Mouse (Mus musculus): Measurements from ENCODE around the gene Smap2. TPM values are rescaled to one million over a fixed set of nuclear protein-coding genes. Genes with fewer than 3 reads are reported as not detected.

Smap2 gene
- polyA plus RNA-seq, 1 experiment, result 28.1 TPM

DNA sequence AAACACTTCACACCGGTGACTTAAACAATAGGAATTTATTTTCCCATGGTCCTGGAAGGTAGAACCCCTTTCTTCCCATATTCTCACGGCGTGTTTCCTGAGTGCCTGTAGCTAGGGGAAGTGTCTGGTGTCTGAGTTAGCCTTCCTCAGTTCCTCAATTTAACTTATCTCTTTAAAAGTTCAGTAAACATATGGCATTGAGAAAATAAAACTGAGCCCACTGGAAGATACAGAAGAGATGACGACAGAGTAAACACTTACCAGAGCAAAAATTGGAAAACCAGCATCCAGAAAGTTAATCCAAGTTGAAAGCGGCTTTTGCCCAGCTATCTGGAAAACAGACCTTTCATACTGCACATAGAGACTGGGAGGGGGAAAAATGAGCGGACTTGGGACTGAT lies 64.9 kb downstream of the Smap2 start:
- Histone ChIP-seq H3K27ac (ENCODE audit: insufficient read depth, low read depth, low read length) (peak overlapping the region; percentile 1; the same call in 1 of the 2 replicates), H3K4me3 (ENCODE audit: low read depth, low read length) (no peak overlapping the region), H3K36me3 (ENCODE audit: control insufficient read depth, insufficient read depth, low read length) (no peaks in the 10 kb centered on the region; the same call in 1 of the 2 replicates), H3K27me3 (ENCODE audit: control insufficient read depth, insufficient read depth, low read length) (no peaks in the 10 kb centered on the region), H3K4me1 (ENCODE audit: control insufficient read depth, insufficient read depth, insufficient read length, low read length) (no peaks in the 10 kb centered on the region; the same call in 1 of the 2 replicates)
- WGBS, result 17% methylated on average over 6 of the region's 6 CpGs
- TF ChIP-seq POLR2A (IDR thresholded peaks at IDR 0.05; ENCODE audit: low read depth, low read length) (no peak), CTCF (IDR thresholded peaks at IDR 0.05; ENCODE audit: extremely low read depth, insufficient read length, insufficient replicate concordance, low read depth, low read length) (no peak)

DNA sequence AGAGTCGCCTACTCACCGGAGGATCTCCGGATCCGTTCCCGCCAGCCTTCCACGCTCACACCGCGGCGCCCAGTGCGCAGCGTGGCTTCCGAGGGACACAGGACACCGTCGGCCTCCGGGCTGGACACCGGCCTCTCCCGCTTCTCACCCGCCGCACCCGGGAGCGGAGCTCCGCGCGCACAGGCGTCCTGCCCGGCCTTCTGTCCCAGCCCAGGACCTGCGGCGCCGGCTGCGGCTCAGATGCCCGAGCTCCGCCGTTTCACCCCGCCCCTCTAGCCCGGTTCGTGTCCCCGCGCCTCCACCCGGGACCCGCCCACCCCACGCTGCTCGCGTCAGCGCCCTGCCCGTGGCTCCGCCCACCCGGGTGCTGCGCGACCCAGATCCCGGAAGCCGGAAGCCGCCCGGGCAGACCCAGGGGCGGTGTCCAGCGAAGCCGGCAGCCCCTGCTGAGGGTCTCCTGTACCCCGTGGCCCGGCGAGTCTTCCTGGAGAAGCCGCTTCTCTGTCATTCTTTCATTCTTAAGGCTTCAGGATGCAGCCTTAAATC lies 65.5 kb downstream of the Smap2 start, which contains the start of gene Zfp69:
Gene Zfp69 (minus strand): TSS at position 272 of the 546 bp plus-strand sequence.
- peaks cover 2% of the 10 kb centered on the region for H3K36me3 ChIP-seq (ENCODE audit: control insufficient read depth, insufficient read depth, low read length)
- no peak for TF ChIP-seq CTCF (IDR thresholded peaks at IDR 0.05; ENCODE audit: extremely low read depth, insufficient read length, insufficient replicate concordance, low read depth, low read length)
- TF ChIP-seq POLR2A (IDR thresholded peaks at IDR 0.05; ENCODE audit: low read depth, low read length), result peak; percentile 98
- under 1% methylated on average over 58 of the region's 60 CpGs for WGBS
- peak within 1 kb of the TSS; percentile 97 for H3K4me3 ChIP-seq (ENCODE audit: low read depth, low read length)
- peak within 1 kb of the TSS; percentile 89 for H3K27ac ChIP-seq (ENCODE audit: insufficient read depth, low read depth, low read length)
- H3K27me3 ChIP-seq (ENCODE audit: control insufficient read depth, insufficient read depth, low read length), result no peaks in the 10 kb centered on the region
- H3K4me1 ChIP-seq (ENCODE audit: control insufficient read depth, insufficient read depth, insufficient read length, low read length), result no peaks in the 10 kb centered on the region; the same call in 1 of the 2 replicates

DNA sequence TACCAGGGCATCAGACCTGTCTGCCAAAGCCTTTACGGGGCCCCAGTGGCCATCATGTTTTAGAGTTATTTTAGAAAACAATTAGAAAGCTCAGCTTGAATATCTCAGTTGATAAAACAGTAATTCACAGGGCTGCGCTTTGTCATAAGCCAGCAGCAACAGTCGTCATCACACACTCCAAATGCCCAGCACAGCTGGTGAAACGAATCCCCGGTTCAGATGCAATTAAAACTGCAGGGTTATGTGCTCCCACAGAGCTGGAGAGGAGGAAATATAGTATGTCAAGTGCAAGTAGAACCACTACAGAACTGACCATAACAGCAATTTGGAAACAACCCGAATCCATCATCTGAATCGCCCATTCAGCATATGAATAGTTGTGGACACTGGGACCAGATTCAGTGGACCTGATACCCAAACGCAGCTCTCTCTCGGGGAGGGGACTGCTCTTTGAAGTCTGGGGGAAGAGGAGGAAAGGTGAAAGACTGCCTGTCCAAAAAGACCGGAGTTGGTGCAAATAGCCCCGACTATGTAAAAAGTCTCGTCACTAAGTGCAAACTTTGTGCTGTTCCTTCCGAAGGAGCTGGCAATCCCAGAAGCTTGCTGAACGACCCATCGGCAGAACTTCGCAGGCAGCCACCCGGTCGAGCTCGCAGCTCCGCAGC lies 66.2 kb downstream of the Smap2 start:
- Histone ChIP-seq H3K4me3 (ENCODE audit: low read depth, low read length) (peak overlapping the region; percentile 97), H3K4me1 (ENCODE audit: control insufficient read depth, insufficient read depth, insufficient read length, low read length) (no peaks in the 10 kb centered on the region; the same call in 1 of the 2 replicates), H3K27me3 (ENCODE audit: control insufficient read depth, insufficient read depth, low read length) (no peaks in the 10 kb centered on the region), H3K36me3 (ENCODE audit: control insufficient read depth, insufficient read depth, low read length) (peaks cover 5% of the 10 kb centered on the region), H3K27ac (ENCODE audit: insufficient read depth, low read depth, low read length) (peak overlapping the region; percentile 73)
- 4% methylated on average over 20 of the region's 20 CpGs for WGBS
- TF ChIP-seq CTCF (IDR thresholded peaks at IDR 0.05; ENCODE audit: extremely low read depth, insufficient read length, insufficient replicate concordance, low read depth, low read length), result no peak
- no peak for TF ChIP-seq POLR2A (IDR thresholded peaks at IDR 0.05; ENCODE audit: low read depth, low read length)

- TF ChIP-seq POLR2A (IDR thresholded peaks at IDR 0.05; ENCODE audit: low read depth, low read length) (no peak), CTCF (IDR thresholded peaks at IDR 0.05; ENCODE audit: extremely low read depth, insufficient read length, insufficient replicate concordance, low read depth, low read length) (no peak)
- H3K27ac ChIP-seq (ENCODE audit: insufficient read depth, low read depth, low read length), result no peak overlapping the region
- WGBS, result 73% methylated on average over 3 of the region's 3 CpGs
- no peaks in the 10 kb centered on the region for H3K27me3 ChIP-seq (ENCODE audit: control insufficient read depth, insufficient read depth, low read length)
- no peak overlapping the region for H3K4me3 ChIP-seq (ENCODE audit: low read depth, low read length)
- no peaks in the 10 kb centered on the region; the same call in 1 of the 2 replicates for H3K4me1 ChIP-seq (ENCODE audit: control insufficient read depth, insufficient read depth, insufficient read length, low read length)
- peaks cover 7% of the 10 kb centered on the region for H3K36me3 ChIP-seq (ENCODE audit: control insufficient read depth, insufficient read depth, low read length)
Observed at GRCm38 (mm10) chr4:120948938-120949337, 68.1 kb downstream of the Smap2 start.

DNA sequence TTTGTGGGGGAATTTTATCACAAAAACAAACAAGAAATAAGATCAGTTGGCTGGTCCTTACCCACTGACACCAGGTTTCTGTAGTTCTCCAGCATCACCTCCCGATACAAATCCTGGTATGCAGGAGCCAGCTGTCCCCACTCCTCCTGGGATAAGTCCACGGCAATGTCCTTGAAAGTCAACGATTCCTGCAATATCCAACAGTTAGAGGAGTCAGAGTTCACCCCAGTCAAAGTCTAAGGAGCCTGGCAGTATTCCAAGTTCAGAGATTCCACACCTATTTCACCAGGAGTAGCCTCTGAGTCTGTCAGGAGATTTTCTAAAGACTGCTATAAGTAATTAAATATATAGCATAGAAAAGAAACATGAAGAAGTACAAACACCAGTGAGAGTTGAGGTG lies 82.0 kb downstream of the Smap2 start:
- Histone ChIP-seq H3K36me3 (ENCODE audit: control insufficient read depth, insufficient read depth, low read length) (peaks cover 5% of the 10 kb centered on the region; the same call in 1 of the 2 replicates), H3K27me3 (ENCODE audit: control insufficient read depth, insufficient read depth, low read length) (no peaks in the 10 kb centered on the region), H3K4me1 (ENCODE audit: control insufficient read depth, insufficient read depth, insufficient read length, low read length) (peaks cover 4% of the 10 kb centered on the region; the same call in 1 of the 2 replicates), H3K27ac (ENCODE audit: insufficient read depth, low read depth, low read length) (peak overlapping the region; percentile 51; the same call in 1 of the 2 replicates), H3K4me3 (ENCODE audit: low read depth, low read length) (no peak overlapping the region)
- TF ChIP-seq CTCF (IDR thresholded peaks at IDR 0.05; ENCODE audit: extremely low read depth, insufficient read length, insufficient replicate concordance, low read depth, low read length) (no peak), POLR2A (IDR thresholded peaks at IDR 0.05; ENCODE audit: low read depth, low read length) (no peak)
- 24% methylated on average over 3 of the region's 3 CpGs for WGBS

DNA sequence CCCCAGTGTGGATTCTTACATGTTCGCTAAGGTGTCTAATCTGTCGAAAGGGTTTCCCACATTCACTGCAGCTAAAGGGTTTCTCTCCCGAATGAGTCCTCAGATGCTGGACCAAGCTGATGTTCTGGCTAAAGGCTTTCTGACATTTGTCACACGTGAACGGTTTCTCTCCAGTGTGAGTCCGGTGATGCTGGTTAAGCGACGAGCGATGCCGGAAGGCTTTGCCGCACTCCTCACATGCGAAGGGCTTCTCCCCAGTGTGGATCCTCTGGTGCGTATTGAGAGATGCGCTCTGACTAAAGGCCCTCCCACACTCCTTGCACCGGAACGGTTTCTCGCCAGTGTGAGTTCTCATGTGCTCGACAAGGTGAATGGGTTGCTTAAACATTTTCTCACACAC lies 86.3 kb downstream of the Smap2 start:
- Histone ChIP-seq H3K27me3 (ENCODE audit: control insufficient read depth, insufficient read depth, low read length) (no peaks in the 10 kb centered on the region), H3K27ac (ENCODE audit: insufficient read depth, low read depth, low read length) (no peak overlapping the region), H3K4me3 (ENCODE audit: low read depth, low read length) (no peak overlapping the region), H3K4me1 (ENCODE audit: control insufficient read depth, insufficient read depth, insufficient read length, low read length) (peaks cover 4% of the 10 kb centered on the region; the same call in 1 of the 2 replicates), H3K36me3 (ENCODE audit: control insufficient read depth, insufficient read depth, low read length) (peaks cover 5% of the 10 kb centered on the region; the same call in 1 of the 2 replicates)
- 97% methylated on average over 18 of the region's 18 CpGs for WGBS
- no peak for TF ChIP-seq POLR2A (IDR thresholded peaks at IDR 0.05; ENCODE audit: low read depth, low read length)

DNA sequence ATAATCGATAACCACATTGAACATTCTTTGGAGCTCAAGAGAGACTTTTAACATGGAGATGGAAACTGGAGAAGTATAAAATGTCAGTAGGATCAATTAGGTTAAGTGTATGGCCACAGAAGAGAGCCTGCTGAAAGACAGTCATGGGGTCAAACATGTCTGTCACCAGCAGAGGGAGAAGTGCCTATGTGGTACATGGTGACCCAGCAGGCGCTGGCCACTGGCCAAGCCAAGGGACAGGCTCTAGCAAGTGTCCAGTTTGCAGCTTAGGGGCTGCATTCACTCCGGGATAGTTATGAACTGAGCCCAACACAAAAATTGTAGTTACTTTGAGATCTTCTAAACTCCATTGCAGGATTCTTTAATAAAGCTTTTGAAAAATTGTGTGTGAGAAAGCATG lies 88.4 kb downstream of the Smap2 start:
- Histone ChIP-seq H3K36me3 (ENCODE audit: control insufficient read depth, insufficient read depth, low read length) (peaks cover 3% of the 10 kb centered on the region; the same call in 1 of the 2 replicates), H3K4me3 (ENCODE audit: low read depth, low read length) (no peak overlapping the region), H3K27ac (ENCODE audit: insufficient read depth, low read depth, low read length) (no peak overlapping the region), H3K4me1 (ENCODE audit: control insufficient read depth, insufficient read depth, insufficient read length, low read length) (no peaks in the 10 kb centered on the region), H3K27me3 (ENCODE audit: control insufficient read depth, insufficient read depth, low read length) (no peaks in the 10 kb centered on the region)
- TF ChIP-seq CTCF (IDR thresholded peaks at IDR 0.05; ENCODE audit: extremely low read depth, insufficient read length, insufficient replicate concordance, low read depth, low read length) (peak; percentile 18; the same call in 1 of the 2 replicates), POLR2A (IDR thresholded peaks at IDR 0.05; ENCODE audit: low read depth, low read length) (no peak)
- WGBS, result 82% methylated on average over 3 of the region's 3 CpGs

Measured in small intestine, adult 2 months (tissue).